Mouse (Mus musculus): ENCODE data around the gene Glt1d1.

GRCm38 (mm10) chr5:127639067-127639605 lies 7.1 kb downstream of the Glt1d1 start:
- TF ChIP-seq POLR2A (IDR thresholded peaks at IDR 0.05; ENCODE audit: control insufficient read depth, low read depth, low read length): no peak
- TF ChIP-seq CTCF (IDR thresholded peaks at IDR 0.05; ENCODE audit: control insufficient read depth, insufficient read depth, insufficient replicate concordance, low read depth, low read length): no peak
